Mouse (Mus musculus): ENCODE measurements around the gene Cdk7. TPM values are rescaled to one million over a fixed set of nuclear protein-coding genes. Genes with fewer than 3 reads are reported as not detected.
A peak's percentile ranks its signal among the peaks of the same experiment; 100 is the strongest.
"Not testable (repeated sequence)": the region's sequence is repeated elsewhere in the genome, so short reads cannot be mapped to it uniquely, and the experiment has no call there.

The Cdk7 gene
- polyA plus RNA-seq, 1 experiment from 2014 or later, result 111 TPM

GRCm38 (mm10) chr13:100731462-100732046 lies 815 bp upstream of the Cdk7 start:
- 95% methylated on average over 5 of the region's 6 CpGs for WGBS
- not testable (repeated sequence) for H3K9me3 ChIP-seq (ENCODE audit: control insufficient read depth, low read length); H3K27ac ChIP-seq (ENCODE audit: low read depth, low read length); H3K4me1 ChIP-seq (ENCODE audit: control insufficient read depth, insufficient read depth, low read length); ATAC-seq (ENCODE audit: low FRiP score, low TSS enrichment); H3K27me3 ChIP-seq (ENCODE audit: control insufficient read depth, insufficient read depth, low read length); H3K9ac ChIP-seq (ENCODE audit: low read depth, low read length)
- Histone ChIP-seq H3K36me3 (ENCODE audit: control insufficient read depth, insufficient read depth, low read length) (peaks cover 20% of the 10 kb centered on the region), H3K4me2 (replicated peaks; ENCODE audit: low read depth, low read length) (peak overlapping the region; percentile 46; the same call in 1 of the 2 replicates), H3K4me3 (ENCODE audit: low read length) (peak overlapping the region; percentile 83; the same call in 1 of the 2 replicates)

DNA sequence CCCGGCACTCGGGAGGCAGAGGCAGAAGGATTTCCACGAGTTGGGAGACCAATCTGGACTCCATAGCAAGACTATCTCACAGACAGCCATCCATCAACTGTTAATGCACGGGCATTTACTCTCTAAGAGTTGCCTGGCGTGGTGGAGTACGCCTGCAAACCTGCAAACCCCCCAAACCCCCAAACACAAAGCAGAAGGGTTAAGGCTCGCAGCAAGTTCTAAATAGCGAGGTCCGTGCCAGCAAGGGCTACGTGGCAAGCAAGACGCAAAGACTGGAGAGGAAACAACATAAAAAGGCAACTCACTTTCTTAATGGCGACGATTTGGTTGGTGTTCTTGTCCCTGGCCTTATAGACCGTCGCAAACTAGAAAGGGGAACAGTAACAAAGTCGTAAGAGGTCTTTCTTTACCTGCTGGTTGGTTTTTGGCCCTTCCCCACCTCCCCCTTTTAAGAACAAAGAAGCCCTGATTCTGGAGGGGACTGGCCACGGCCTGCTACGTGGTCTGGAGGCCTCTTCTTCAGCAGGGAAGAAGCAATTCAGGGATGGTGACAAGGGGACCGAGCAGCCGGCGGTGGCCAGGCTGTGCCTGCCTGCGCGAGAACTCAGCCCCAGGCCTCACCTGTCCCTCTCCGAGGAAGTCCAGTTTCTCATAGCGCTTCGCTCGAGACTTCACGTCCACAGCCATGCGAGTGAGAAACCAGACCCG lies 432 bp downstream of the Cdk7 start:
- no peaks in the 10 kb centered on the region for H3K27me3 ChIP-seq (ENCODE audit: control insufficient read depth, insufficient read depth, low read length)
- peak overlapping the region; percentile 83 for H3K4me3 ChIP-seq (ENCODE audit: low read length)
- peak overlapping the region; percentile 95 for H3K9ac ChIP-seq (ENCODE audit: low read depth, low read length)
- peak overlapping the region; percentile 67 for H3K4me2 ChIP-seq (replicated peaks; ENCODE audit: low read depth, low read length)
- H3K36me3 ChIP-seq (ENCODE audit: control insufficient read depth, insufficient read depth, low read length), result peaks cover 20% of the 10 kb centered on the region
- H3K4me1 ChIP-seq (ENCODE audit: control insufficient read depth, insufficient read depth, low read length), result peaks cover 8% of the 10 kb centered on the region
- H3K27ac ChIP-seq (ENCODE audit: low read depth, low read length), result peak overlapping the region; percentile 97
- WGBS, result under 1% methylated on average over 30 of the region's 30 CpGs
- H3K9me3 ChIP-seq (ENCODE audit: control insufficient read depth, low read length), result no peaks in the 10 kb centered on the region
- ATAC-seq (ENCODE audit: low FRiP score, low TSS enrichment), result peak; percentile 2; the same call in 1 of the 2 replicates

DNA sequence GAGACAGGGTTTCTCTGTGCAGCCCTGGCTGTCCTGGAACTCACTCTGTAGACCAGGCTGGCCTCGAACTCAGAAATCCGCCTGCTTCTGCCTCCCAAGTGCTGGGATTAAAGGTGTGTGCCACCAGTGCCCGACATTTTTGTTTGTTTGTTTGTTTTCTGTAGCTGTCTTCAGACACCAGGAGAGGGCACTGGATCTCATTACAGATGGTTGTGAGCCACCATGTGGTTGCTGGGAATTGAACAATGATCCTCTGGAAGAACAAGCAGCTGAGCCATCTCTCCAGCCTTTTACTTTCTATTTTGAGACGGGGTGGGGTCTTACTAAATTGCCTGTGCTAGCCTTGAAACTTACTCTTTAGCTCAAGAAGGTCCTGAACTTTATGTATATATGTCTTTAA lies 2.2 kb downstream of the Cdk7 start:
- H3K9ac ChIP-seq (ENCODE audit: low read depth, low read length); H3K4me3 ChIP-seq (ENCODE audit: low read length); H3K27me3 ChIP-seq (ENCODE audit: control insufficient read depth, insufficient read depth, low read length); H3K9me3 ChIP-seq (ENCODE audit: control insufficient read depth, low read length); H3K4me2 ChIP-seq (replicated peaks; ENCODE audit: low read depth, low read length); H3K4me1 ChIP-seq (ENCODE audit: control insufficient read depth, insufficient read depth, low read length); ATAC-seq (ENCODE audit: low FRiP score, low TSS enrichment); H3K27ac ChIP-seq (ENCODE audit: low read depth, low read length): not testable (repeated sequence)
- WGBS, result 98% methylated on average over 4 of the region's 4 CpGs
- H3K36me3 ChIP-seq (ENCODE audit: control insufficient read depth, insufficient read depth, low read length), result peaks cover 22% of the 10 kb centered on the region

GRCm38 (mm10) chr13:100728086-100728485 lies 2.7 kb downstream of the Cdk7 start:
- 94% methylated on average over 5 of the region's 5 CpGs for WGBS
- Histone ChIP-seq H3K27me3 (ENCODE audit: control insufficient read depth, insufficient read depth, low read length) (no peaks in the 10 kb centered on the region), H3K9ac (ENCODE audit: low read depth, low read length) (no peak overlapping the region), H3K4me2 (replicated peaks; ENCODE audit: low read depth, low read length) (no peak overlapping the region), H3K9me3 (ENCODE audit: control insufficient read depth, low read length) (no peaks in the 10 kb centered on the region), H3K27ac (ENCODE audit: low read depth, low read length) (no peak overlapping the region), H3K36me3 (ENCODE audit: control insufficient read depth, insufficient read depth, low read length) (peaks cover 22% of the 10 kb centered on the region), H3K4me3 (ENCODE audit: low read length) (no peak overlapping the region), H3K4me1 (ENCODE audit: control insufficient read depth, insufficient read depth, low read length) (peaks cover 8% of the 10 kb centered on the region)
- no peak for ATAC-seq (ENCODE audit: low FRiP score, low TSS enrichment)

DNA sequence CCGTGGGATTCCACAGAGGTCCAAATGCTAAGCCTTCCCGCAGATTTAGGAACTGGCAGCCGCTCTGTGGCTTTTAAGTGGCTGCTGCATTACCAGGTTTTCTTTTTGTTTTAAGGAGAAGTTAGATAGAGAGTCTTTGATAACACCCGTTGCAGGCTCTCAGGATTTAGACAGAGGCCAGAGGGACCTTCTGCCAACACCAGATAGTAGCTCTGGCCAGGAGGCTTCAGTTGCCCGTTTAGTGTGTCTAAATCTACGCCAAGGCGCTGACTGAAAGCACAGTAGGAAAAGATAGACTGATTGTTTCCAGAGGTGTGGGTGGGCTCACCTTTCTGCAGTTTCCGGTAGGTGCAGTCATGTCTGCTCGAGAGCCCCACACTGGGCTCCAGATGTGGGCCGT lies 5.5 kb downstream of the Cdk7 start:
- no peaks in the 10 kb centered on the region for H3K27me3 ChIP-seq (ENCODE audit: control insufficient read depth, insufficient read depth, low read length)
- H3K4me2 ChIP-seq (replicated peaks; ENCODE audit: low read depth, low read length), result no peak overlapping the region
- no peak overlapping the region for H3K27ac ChIP-seq (ENCODE audit: low read depth, low read length)
- no peak overlapping the region for H3K4me3 ChIP-seq (ENCODE audit: low read length)
- no peak overlapping the region for H3K9ac ChIP-seq (ENCODE audit: low read depth, low read length)
- no peaks in the 10 kb centered on the region for H3K9me3 ChIP-seq (ENCODE audit: control insufficient read depth, low read length)
- no peak for ATAC-seq (ENCODE audit: low FRiP score, low TSS enrichment)
- H3K36me3 ChIP-seq (ENCODE audit: control insufficient read depth, insufficient read depth, low read length), result peaks cover 45% of the 10 kb centered on the region
- peaks cover 8% of the 10 kb centered on the region for H3K4me1 ChIP-seq (ENCODE audit: control insufficient read depth, insufficient read depth, low read length)
- 90% methylated on average over 10 of the region's 10 CpGs for WGBS

DNA sequence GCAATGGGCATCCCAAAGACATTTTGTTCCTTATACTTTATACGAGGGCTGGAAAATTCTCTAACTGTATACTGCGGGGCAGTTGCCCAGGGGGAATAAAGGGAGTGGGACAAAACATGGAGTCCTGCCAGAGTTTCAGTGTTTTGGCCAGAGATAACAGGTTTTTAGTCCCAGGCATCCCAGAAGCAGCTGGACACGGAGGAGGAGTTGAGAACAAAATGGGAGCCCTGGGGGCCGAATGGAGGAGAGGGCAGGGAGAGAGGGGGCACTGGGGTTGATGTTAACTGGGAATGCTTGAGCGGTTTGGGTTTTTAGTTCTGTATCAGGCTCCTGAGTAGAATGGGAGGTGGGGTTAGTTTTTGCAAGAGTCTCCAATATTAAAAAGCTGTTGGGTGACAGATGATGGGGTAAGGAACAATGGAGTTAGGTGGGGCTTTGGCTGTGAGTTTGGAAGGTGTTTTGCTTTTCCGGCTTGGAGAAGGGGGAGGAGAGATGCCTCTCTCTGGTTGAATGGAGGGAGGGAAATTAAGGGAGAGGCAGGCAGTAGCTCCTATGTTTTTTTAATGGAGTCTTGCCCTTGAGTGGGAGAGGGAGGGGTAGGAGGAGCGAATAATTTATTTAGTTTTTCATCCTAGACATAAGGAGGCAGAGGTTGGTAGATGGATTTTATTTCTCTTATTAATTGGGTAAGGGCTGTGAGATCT lies 6.5 kb downstream of the Cdk7 start:
- peak; percentile 29; the same call in 1 of the 2 replicates for ATAC-seq (ENCODE audit: low FRiP score, low TSS enrichment)
- H3K9me3 ChIP-seq (ENCODE audit: control insufficient read depth, low read length), result no peaks in the 10 kb centered on the region
- H3K27me3 ChIP-seq (ENCODE audit: control insufficient read depth, insufficient read depth, low read length), result no peaks in the 10 kb centered on the region
- 71% methylated on average over 7 of the region's 7 CpGs for WGBS
- H3K4me3 ChIP-seq (ENCODE audit: low read length), result no peak overlapping the region
- peaks cover 4% of the 10 kb centered on the region; the same call in 1 of the 2 replicates for H3K4me1 ChIP-seq (ENCODE audit: control insufficient read depth, insufficient read depth, low read length)
- H3K27ac ChIP-seq (ENCODE audit: low read depth, low read length), result no peak overlapping the region
- H3K36me3 ChIP-seq (ENCODE audit: control insufficient read depth, insufficient read depth, low read length), result peaks cover 54% of the 10 kb centered on the region
- H3K4me2 ChIP-seq (replicated peaks; ENCODE audit: low read depth, low read length), result no peak overlapping the region
- H3K9ac ChIP-seq (ENCODE audit: low read depth, low read length), result no peak overlapping the region

- H3K4me2 ChIP-seq (replicated peaks; ENCODE audit: low read depth, low read length), result no peak overlapping the region
- no peaks in the 10 kb centered on the region for H3K9me3 ChIP-seq (ENCODE audit: control insufficient read depth, low read length)
- H3K27ac ChIP-seq (ENCODE audit: low read depth, low read length), result no peak overlapping the region
- WGBS, result 91% methylated on average over 5 of the region's 5 CpGs
- no peak overlapping the region for H3K4me3 ChIP-seq (ENCODE audit: low read length)
- no peaks in the 10 kb centered on the region for H3K27me3 ChIP-seq (ENCODE audit: control insufficient read depth, insufficient read depth, low read length)
- H3K36me3 ChIP-seq (ENCODE audit: control insufficient read depth, insufficient read depth, low read length), result peaks cover 59% of the 10 kb centered on the region
- no peaks in the 10 kb centered on the region; the same call in 1 of the 2 replicates for H3K4me1 ChIP-seq (ENCODE audit: control insufficient read depth, insufficient read depth, low read length)
- H3K9ac ChIP-seq (ENCODE audit: low read depth, low read length), result no peak overlapping the region
- ATAC-seq (ENCODE audit: low FRiP score, low TSS enrichment), result no peak
Measured at GRCm38 (mm10) chr13:100721656-100722055, 9.1 kb downstream of the Cdk7 start.

GRCm38 (mm10) chr13:100715467-100715866 lies 15.3 kb downstream of the Cdk7 start:
- Histone ChIP-seq H3K4me2 (replicated peaks; ENCODE audit: low read depth, low read length) (no peak overlapping the region), H3K9me3 (ENCODE audit: control insufficient read depth, low read length) (no peaks in the 10 kb centered on the region), H3K27ac (ENCODE audit: low read depth, low read length) (no peak overlapping the region), H3K27me3 (ENCODE audit: control insufficient read depth, insufficient read depth, low read length) (no peaks in the 10 kb centered on the region), H3K4me3 (ENCODE audit: low read length) (no peak overlapping the region), H3K36me3 (ENCODE audit: control insufficient read depth, insufficient read depth, low read length) (peaks cover 77% of the 10 kb centered on the region), H3K4me1 (ENCODE audit: control insufficient read depth, insufficient read depth, low read length) (no peaks in the 10 kb centered on the region), H3K9ac (ENCODE audit: low read depth, low read length) (no peak overlapping the region)
- WGBS, result 89% methylated on average over 6 of the region's 6 CpGs
- no peak for ATAC-seq (ENCODE audit: low FRiP score, low TSS enrichment)

GRCm38 (mm10) chr13:100706206-100706605 lies 24.5 kb downstream of the Cdk7 start:
- no peak overlapping the region for H3K4me3 ChIP-seq (ENCODE audit: low read length)
- H3K9me3 ChIP-seq (ENCODE audit: control insufficient read depth, low read length), result no peaks in the 10 kb centered on the region
- H3K27ac ChIP-seq (ENCODE audit: low read depth, low read length), result no peak overlapping the region
- H3K27me3 ChIP-seq (ENCODE audit: control insufficient read depth, insufficient read depth, low read length), result no peaks in the 10 kb centered on the region
- H3K9ac ChIP-seq (ENCODE audit: low read depth, low read length), result no peak overlapping the region
- H3K36me3 ChIP-seq (ENCODE audit: control insufficient read depth, insufficient read depth, low read length), result peaks cover 90% of the 10 kb centered on the region
- no peak for ATAC-seq (ENCODE audit: low FRiP score, low TSS enrichment)
- H3K4me2 ChIP-seq (replicated peaks; ENCODE audit: low read depth, low read length), result no peak overlapping the region
- 96% methylated on average over 7 of the region's 7 CpGs for WGBS
- H3K4me1 ChIP-seq (ENCODE audit: control insufficient read depth, insufficient read depth, low read length), result no peaks in the 10 kb centered on the region
